Mouse (Mus musculus): ENCODE data around the gene Timmdc1.
A peak's percentile ranks its signal among the peaks of the same experiment; 100 is the strongest.

The Timmdc1 gene

DNA sequence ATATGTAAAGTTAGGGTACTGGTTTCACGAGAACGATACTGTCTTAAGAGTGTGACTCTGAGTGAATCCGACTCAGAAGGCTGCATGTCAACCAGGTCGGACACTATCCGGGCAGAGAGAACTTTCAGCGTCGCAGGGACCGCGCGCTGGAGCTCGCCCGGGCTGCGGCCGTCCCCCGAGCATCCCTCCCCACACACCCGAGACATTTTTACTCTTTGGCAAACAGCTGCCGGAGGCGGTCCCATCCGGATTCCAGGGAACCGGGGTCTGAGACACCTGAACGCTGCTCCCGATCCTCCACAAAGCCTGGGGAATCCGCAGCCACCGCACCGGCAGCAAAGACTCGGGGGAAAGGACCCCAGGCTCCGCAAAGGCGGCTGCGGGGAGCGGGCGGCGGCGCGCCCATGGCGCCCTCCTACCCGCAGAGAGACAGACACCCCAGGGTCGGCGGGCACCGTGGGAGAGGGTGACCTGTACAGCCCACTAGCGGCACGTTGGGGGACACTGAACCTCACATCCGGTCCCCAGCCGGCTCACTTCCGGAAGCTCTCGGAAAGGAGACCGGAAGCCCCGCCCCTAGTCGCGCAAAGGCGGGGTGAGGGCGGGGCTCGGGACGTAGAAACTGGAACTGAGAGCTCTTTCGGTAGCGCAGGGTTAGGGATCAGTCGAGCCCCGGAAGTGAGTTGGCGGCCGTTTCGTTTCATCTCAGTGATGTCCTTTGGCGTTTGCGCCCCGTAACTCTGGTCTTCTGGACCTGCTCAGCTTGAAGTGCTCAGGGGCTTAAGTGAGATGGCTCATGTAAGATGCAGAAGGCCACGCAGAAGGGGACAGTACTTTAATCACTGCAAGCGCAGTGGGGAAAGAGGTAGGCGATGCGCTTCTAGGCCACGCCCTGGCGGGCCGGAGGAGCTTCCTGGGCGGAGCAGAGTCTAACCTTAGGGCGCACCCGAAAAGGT, at the start of gene Timmdc1:
Gene Timmdc1, minus strand, starts transcription at position 535 of the 956 bp plus-strand sequence.
- peak; percentile 96 for DNase-seq

DNA sequence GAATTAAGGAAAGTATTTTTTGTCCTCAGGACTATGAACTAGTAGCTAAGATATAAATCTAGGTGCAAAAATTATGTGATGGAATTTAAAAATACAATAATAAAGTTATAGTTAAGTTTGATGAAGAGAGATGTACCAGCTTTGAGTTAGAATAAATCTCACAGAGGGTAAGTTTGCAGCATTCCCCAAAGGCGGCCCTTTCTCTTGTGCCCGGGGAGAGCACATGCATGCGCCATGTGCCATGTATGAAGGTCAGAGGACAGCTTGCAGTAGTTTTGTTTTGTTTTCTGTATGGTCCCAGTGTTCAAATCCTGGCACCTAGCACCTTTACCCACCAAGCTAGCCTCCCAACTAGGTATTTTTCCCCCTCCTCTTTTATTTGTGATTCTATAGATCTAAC, 49.0 kb upstream of the Timmdc1 start:
- DNase-seq = no peak

DNA sequence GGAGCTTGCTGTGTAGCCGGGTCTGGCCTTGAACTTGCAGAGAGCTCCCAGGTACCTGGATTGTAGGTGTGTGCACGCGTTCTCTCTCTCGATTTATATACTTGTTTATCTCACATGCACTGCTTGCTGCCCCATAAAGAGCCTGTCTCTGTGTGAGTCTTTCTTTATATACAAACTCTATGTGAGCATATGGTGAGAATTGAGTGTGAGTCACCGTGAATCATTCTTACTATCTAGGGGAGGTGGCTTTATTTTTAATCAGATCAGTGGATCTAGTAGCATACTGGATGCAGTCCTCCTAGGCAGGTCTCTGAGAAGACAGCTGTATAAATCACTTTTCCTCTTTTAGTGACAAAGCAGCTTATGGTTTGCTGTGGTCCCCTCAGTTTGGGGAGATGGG, 45.7 kb upstream of the Timmdc1 start:
- DNase-seq = no peak

DNA sequence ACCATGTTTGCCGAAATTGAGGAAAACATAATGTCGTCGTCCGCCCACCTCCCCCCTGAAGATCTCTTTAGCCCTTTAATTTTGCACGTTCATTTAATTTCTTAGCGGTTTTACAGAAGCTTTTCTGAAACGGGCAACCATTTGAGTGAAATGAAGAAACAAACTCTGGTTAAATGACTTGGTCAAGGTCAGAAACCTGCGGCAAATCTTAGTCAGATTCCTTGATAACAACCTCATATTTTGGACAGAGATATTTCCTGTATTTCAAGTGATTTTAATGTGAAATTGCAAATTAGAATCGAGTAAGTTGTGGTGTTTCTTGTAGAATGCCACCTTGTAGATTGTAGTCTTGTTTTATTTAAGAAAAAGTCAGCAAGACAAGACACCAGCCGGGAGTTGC, 41.1 kb upstream of the Timmdc1 start:
- DNase-seq = no peak

DNA sequence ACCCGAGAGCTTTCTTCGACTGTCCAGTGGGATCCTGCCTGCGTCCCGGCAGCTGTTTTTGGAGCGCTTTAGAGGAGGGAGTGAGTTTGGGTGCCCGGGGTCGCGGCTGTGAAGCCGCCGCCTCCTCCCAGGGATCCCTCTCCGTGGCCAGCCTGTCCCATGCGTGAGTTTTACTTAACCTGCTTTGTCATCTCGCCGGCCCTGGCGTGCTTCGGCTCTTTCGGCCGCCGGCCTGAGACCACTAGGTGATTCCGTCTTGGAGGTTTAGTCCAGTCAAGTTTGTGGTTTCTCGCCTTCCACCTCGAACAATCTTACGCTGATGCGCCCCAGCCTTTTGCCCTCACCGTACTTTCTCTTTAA, 40.5 kb upstream of the Timmdc1 start:
- no peak for DNase-seq

DNA sequence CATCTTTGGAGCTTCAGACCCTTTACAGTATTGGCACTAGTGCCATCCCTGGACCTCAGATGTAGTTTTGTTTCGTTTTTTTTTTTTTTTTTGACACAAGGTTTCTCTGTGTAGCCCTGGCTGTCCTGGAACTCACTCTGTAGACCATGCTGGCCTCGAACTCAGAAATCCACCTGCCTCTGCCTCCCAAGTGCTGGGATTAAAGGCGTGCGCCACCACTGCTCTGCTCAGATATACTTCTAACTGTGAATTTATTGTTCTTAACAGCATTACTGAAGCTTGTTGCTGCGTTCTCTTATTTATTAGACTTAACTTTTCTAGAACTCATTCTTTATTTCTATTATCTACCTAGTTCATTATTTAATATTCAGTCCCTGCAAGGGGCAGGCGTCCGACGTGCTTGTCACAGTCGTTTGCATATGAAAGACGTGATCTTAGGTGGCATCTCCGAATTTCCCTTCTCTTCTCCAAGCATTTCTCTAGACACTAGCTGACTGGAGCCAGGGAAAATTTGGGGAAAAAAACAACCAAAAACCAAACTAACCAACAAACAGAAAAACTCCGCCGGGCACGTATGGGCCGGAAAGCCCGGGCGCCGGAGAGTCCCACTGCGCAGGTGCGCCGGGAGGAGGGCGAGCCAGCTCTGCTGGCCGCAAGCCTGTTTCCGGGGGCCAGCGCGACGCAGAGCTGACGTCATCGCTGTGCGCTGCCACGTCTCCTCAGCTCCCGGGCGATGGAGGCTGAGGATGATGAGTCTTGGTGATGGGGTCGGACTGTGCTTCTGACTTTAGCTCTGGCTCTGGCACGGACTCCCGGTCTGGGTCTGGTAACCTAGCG, 39.9 kb upstream of the Timmdc1 start:
- peak; percentile 95 for DNase-seq

DNA sequence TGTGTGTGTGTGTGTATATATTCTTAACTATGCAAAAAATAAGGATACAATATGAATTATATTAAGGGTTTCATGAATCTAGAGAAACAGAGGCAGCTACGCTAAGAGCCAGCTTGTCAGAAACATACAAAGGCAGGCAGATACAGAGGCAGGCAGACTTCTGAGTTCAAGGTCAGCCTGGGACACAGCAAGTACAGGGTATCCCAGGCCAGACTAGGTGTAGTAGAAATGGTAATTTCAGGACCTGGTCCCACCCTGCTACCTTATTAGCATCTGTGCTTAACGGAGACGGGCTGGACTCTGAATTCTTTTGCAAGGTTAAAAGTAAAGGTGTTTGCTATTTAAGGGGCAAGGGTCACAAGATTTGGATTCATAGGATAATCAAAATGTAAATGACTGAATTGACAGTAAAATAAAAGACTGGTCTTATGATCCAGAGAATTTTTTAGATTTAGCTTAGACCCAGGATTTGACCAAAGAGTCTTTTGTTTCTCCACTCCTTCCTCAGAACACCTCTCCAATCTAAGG, 35.8 kb upstream of the Timmdc1 start, which contains the start of gene Tmem39a:
Gene Tmem39a, plus strand, starts transcription at position 478 of the 528 bp plus-strand sequence.
- DNase-seq = no peak

DNA sequence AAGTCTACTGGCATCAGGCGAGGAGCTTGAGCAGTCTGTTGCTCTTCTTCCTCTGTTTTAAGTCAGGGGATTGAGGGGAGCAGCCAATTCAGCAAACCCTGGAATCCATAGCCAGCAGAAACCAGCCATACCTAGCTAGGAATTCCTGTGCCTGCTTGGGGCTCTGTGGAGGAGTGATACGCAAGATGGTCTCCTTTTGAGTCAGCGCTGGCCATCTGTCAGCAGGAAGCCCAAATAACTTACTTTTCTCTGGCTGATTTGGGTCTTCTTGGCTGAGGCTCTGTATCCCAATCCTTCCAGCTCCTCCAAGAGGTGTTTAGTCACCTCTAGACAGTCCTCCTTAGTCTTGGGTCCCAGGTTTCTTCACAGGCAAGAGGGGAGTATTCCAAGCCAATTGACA, 33.5 kb upstream of the Timmdc1 start:
- no peak for DNase-seq

DNA sequence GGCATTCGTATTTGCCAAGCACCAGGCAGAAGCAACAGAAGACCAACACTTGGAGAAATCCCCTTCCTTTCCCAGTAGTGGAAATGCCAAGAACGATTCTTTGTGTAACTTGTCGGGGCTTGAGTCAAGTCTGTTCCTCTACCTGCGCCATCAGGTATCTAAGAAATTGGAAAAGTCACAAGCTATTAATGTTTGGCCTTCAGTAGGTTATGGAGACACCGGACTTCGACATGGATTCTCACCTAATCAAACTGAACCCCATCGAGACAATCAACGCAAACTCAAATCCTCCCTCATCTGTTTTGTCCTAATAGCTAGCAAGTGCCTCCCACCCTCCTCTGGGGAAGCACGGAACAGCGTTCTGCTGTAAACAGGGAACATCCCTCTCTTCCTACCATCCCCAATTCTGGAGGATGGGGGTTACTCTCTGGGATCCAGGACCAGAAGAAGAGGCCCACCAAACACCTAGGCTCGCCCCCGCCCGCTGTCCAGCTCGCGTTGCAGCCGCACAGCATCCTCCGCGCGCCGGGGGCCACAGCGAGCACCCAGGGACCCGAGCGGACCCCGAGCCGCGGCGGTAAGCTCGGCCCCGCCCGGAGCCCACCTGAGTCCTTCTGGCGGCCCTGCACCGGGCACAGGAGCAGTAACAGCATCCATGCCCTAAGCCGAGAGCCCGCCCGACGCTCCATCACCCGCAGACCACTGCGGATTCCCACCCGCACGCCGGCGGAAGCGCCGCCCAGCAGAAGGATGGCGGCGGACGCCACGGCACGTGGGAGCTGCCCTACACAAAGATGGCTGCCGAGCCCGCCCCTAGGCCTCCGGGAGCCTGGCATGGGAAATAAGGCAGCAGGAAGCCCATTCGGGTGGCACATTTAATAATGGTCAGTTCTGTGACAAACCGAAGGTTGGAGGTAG, 27.3 kb upstream of the Timmdc1 start, which contains the start of gene Poglut1:
Gene Poglut1, minus strand, starts transcription at position 780 of the 918 bp plus-strand sequence.
- peak; percentile 76 for DNase-seq

DNA sequence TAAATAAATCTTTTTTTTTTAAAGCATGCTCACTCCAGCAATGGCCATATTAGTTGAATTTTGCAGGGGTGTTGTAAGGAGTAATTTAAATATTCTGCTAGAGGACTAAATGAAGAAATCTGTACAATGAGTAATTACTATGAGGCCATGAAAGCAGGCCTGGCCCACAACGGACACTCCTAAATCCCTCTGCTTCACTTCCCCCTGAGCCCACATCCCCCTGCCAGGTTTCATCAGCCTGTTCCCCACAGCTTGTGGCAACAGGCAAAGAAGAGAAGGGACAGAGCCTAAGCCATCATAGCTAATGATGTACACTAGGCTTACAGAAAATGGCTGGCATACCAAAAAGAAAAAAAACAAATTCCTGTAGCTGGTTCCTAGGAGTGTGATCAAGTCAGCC, 25.5 kb upstream of the Timmdc1 start:
- no peak for DNase-seq

DNA sequence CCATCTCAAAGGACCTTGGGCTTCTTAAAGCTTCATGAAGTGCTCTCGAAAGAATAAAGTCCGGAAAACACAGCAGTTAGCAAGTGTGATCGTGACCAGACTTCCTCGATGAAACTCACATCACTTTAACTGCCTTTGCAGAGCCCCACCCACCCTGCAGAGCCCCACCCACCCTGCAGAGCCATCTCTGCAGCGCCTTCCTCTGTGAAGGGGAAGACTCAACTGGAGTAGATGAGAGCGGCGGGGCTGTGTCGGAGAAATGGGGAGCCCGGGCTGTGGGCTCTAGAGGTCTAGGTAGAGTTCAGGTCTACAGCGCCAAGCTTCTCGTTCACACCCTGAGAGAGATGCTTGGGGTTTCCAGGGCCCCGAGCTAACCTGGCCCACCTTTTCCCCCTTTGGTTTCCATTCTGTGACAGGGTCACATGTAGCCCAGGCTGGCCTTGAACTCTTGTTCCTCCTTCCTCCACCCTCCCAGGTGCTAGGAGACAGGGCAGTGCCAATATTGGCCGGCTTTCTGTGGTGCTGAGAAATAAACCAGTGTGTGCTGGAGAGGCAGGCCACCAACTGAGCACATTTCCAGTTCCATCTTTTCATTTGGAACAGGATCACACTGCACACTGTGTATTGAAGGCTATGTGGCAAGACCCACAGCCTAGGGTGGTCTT, 16.4 kb upstream of the Timmdc1 start:
- DNase-seq = no peak

DNA sequence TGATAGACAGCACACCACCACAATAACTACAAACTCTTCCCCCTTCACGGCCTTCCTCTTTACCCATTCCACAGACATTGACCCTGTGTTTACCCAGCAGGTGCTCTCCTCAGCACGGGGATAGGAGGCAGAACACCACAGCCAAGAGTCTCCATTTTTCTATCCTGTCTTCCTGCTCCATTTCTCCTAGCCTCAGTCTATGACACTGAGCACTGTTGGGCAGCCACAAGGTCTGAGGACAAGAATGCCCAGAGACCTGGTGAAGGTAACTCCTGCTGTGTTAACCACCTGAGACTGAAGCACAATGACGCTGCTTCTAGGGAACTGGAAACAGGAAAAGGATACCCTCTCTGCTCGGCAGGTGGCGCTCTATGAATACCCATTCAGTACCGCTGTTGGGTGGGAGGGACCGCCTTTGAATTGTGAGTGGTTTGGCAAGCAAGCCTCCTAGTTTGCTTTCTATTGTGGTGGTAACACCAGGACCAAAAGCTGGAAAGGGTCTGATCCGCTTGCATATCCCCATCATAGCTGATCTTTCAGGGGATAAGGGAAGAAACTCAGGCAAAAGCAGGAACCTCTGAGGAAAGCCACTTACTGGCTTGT, 14.2 kb upstream of the Timmdc1 start:
- DNase-seq = peak; percentile 79

DNA sequence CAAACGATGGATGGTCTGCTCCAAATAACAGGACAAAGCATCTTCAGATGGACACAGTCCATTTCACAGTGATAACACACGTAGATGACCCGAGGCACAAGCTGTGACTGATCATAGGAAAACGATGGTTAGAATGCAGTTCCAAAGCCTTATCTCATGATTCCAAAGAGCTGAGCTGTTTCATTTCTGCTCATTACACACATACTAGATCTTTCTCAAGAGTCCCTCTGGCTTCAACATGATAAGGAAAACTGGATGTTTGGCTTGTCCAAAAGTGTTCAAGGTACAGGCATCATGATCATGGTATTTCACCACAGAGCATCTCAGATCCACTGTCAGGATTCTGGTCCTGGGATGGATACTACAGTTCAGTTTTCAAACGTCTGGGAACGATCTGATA, 3.8 kb upstream of the Timmdc1 start:
- no peak for DNase-seq

DNA sequence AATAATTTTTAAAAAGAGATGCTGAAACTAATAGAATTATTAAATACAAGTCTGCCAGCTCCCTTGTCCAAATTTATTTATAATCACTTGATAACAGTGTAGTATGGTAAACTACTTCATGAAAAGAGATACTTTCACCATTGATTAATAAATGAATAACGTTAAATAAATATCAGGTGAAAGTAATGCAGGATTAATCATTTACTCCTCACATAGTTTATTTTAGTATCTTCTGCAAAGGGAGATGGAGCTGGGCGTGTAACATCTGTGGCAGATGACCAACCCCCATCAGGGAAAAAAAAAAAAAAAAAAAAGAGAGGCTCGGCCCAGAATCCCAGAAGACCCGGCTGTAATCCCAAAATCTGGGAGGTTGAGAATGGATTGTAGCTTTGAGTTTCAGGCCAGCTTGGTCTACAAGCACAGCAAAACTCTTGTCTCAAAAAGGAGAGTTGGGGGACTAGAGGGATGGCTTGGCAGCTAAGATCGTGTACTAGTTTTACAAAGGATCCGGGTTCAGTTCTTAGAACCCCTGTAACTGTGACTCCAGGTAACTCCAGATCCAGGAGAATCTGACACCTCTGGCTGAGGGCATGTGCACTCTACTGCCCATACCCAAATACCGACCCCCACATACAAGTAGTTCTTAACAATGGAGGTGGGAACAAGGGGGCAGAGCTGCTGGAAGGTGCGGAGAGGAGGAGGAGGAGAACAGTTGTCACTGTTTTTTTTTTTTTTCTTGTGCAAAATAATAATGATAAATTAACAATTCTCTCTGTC, 1.1 kb downstream of the Timmdc1 start:
- DNase-seq = no peak

DNA sequence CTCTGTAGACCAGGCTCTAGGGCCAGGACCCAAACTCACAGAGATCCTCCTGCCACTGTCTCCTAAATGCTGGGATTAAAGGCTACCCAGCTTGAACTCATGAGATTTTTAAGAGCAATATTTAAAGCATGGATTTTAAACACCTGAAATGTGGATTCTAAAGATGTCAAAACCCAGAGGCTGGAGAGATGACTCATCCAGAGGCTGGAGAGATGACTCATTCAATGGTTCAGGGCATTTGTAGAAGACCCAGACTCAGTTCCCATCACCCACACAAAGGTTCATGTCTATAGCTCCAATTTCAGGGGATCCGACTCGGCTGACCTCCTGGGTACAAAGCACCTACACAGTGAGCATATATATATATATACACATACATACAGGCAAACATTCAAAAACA, 3.3 kb downstream of the Timmdc1 start:
- no peak for DNase-seq

DNA sequence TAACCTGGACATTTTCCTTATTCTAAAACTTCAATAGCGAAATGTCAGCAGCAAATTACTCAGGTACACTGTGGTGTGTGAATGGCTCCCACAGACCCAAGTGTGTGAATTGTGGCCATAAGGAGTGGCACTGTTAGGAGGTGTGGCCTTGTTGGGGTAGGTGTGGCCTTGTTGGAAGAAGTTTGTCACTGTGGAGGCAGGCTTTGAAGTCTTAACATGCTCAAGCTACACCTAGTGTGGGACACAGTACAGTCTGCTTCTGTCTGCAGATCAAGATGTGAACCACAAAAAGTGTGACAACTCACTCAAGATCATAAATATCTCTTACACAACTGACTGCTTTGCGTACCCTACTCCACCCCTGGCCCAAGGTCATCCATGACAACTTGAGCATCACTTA, 11.6 kb downstream of the Timmdc1 start:
- no peak for DNase-seq

DNA sequence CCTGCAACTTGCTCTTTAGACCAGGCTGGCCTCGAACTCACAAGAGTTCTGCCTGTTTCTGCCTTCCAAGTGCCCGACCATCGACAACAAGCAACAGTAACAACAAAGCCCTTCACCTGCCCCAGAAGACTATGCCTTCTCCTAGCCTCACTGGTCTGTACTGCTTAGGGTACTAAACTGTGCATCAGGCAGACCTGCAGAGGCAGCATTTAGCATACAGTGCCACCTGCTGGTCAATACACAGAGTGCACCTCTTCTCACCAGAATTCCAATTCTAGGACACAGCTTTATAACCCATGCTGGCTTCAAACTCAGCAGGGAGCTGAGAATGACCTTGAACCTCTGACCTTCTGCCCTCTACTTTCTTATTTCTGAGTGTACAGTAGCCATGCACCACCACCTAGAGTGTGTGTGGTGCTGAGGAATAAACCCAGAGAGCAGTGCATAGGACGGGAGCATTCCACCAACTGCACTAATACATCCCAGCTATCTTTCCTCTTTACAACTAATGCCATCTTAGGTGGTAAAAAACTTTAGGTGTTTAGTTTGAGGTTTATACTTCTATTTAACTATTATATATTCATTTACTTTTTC, 16.3 kb downstream of the Timmdc1 start:
- peak; percentile 54 for DNase-seq

DNA sequence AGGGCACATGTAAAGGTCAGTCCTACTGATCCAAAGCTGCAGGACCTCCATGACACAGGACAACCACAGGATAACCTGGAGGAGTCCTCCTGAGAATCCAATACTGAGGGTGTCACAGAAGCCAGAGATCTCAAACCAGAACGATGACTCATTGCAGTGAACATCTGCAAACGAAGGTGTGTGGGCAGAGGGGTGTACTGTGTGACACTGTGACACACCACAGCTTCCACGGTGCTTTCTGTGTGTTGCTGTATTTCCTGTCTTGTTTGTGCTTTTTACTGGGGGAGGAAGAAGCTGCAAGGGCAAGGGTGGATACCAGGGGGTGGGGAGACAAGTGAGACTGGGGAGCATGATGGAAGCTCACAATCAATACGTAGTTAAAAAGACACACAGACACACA, 18.9 kb downstream of the Timmdc1 start:
- DNase-seq = no peak

DNA sequence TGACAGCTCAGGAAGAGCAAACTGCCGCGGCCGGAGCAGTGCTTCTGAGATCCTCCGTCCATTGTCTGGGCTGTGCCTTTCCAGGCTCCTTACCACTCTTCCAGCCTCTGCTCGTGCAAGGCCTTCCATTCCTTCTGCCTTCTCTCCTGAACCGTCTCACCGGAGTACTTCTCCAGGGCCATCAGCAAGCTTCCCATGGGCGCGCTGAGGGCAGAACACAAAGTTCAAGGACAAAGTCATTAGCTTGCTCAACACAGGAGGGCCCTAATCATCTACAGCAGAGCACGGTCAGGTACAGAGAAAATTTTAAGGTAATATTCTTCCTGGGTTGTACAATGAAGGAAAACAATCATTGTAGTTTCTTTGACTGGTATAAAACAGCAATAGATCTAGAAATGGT, 20.0 kb downstream of the Timmdc1 start:
- no peak for DNase-seq

DNA sequence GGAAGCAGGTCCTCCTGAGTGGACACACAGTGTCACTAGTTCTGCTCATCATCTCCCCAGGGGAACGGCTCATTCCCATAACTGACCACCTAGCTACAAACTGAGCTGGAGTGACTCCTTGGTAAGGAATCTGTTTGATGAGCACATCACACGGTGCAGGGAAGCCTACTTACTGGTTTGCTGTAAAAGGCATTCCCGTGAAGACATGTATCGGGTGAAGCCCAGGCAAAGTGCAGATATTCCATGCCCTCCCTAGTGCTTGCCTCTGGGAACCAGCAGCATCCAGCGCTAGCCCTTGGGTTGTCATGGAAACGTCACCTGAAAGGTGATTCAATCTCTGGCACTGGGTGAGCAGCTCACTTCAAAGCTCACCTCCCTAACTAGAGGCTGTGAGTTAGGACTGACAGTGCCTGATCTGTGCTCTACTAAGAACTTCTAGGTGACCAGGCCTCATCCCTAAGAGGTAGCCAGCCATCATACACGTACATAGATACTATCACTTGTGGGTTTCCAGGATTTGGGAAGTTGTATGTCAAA, 25.8 kb downstream of the Timmdc1 start:
- no peak for DNase-seq
